Mouse (Mus musculus) erythroblast, embryonic 14.5 days (primary cell): ENCODE results near the gene Macf1.

Experiments used
- GATA1 ChIP-seq: IDR thresholded peaks from 2 replicates; pipeline ENCODE4 v1.6.1; 2012; ENCODE audit warnings: low read length, inconsistent platforms, mixed read lengths
- TAL1 ChIP-seq: IDR thresholded peaks from 3 replicates; pipeline ENCODE4 v1.6.1; 2012; ENCODE audit warnings: low read length, inconsistent platforms, mixed read lengths

- no peak for TF ChIP-seq GATA1
- no peak for TF ChIP-seq TAL1
Observed at GRCm38 (mm10) chr4:123594381-123594806, 89.8 kb downstream of the Macf1 start.
